Mouse (Mus musculus) hindbrain, embryonic 12.5 days (tissue): ENCODE measurements around the gene Usp6nl. TPM values are rescaled to one million over a fixed set of nuclear protein-coding genes. Genes with fewer than 3 reads are reported as not detected.
A peak's percentile ranks its signal among the peaks of the same experiment; 100 is the strongest.

Experiments used
- ATAC-seq: fragments of 200-750 bp; cut with Nextera tagmentation; 2 replicates; pipeline ENCODE4 v1.8.0; 2017; ENCODE audit warnings: moderate TSS enrichment; ENCODE audit not compliant: low FRiP score
- H3K27ac ChIP-seq: fragments of 300-500 bp; sonication (generic); 2 replicates; pipeline ENCODE4 v1.5.1; 2016; ENCODE audit warnings: mild to moderate bottlenecking
- H3K27me3 ChIP-seq: fragments of 300-500 bp; sonication (generic); 2 replicates; pipeline ENCODE4 v1.6.1; 2016; ENCODE audit warnings: mild to moderate bottlenecking
- H3K36me3 ChIP-seq: fragments of 300-500 bp; sonication (generic); 2 replicates; pipeline ENCODE4 v1.6.1; 2016; ENCODE audit warnings: mild to moderate bottlenecking
- H3K4me1 ChIP-seq: fragments of 300-500 bp; sonication (generic); 2 replicates; pipeline ENCODE4 v1.6.1; 2016
- H3K4me2 ChIP-seq: fragments of 300-500 bp; sonication (generic); replicated peaks from 2 replicates; pipeline ENCODE4 v1.6.1; 2016; ENCODE audit warnings: mild to moderate bottlenecking
- H3K4me3 ChIP-seq: fragments of 300-500 bp; sonication (generic); 2 replicates; pipeline ENCODE4 v1.5.1; 2016; ENCODE audit warnings: mild to moderate bottlenecking
- H3K9ac ChIP-seq: fragments of 300-500 bp; sonication (generic); 2 replicates; pipeline ENCODE4 v1.6.1; 2016; ENCODE audit warnings: mild to moderate bottlenecking, moderate library complexity
- H3K9me3 ChIP-seq: fragments of 300-500 bp; sonication (generic); replicated peaks from 2 replicates; pipeline ENCODE4 v1.6.1; 2016; ENCODE audit warnings: mild to moderate bottlenecking
- WGBS: fragments of 180-500 bp; shearing (Covaris S2); methylation state at CpG from one replicate; pipeline ENCODE4 v1.1.7; 2016; 5-methylcytosine and 5-hydroxymethylcytosine counted together
- polyA plus RNA-seq: library from polyadenylated mRNA; unstranded; fragments of >200 nt; fragmentation: Nextera tagmentation; extraction: Ambion mirVana; gene quantifications from 2 replicates; pipeline ENCODE4 v1.2.1, GENCODE M21; 2016

Gene Usp6nl
- polyA plus RNA-seq, 1 experiment from 2014 or later: 15.6 TPM

DNA sequence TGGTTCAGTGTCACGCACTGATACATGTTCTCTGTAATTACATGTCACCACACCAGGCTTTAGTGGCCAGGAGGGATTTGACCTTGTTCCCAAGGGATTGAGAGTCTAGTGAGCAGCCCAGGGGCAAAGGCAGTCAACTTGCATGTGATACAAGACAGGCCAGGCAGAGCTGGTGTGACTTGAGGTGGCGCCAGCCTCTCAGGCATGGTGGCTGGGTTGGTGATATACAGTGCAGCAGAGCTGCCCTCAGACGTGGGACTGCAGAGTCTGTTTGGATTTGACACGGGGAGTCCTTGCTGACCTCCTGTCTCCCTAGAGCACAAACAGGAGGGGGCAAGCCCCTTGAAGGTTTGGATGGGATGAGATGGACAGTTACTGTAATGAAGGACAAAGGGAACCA is 123.4 kb downstream of the Usp6nl start:
- Histone ChIP-seq H3K9me3 (no peaks in the 10 kb centered on the region), H3K27me3 (no peaks in the 10 kb centered on the region), H3K36me3 (peaks cover 20% of the 10 kb centered on the region), H3K9ac (no peak overlapping the region), H3K27ac (no peak overlapping the region), H3K4me3 (no peak overlapping the region), H3K4me2 (no peak overlapping the region), H3K4me1 (peaks cover 7% of the 10 kb centered on the region)
- 0 out of 2 replicates have a peak, but pooled peaks have one; percentile 28 for ATAC-seq
- WGBS: 72% methylated on average over 4 of the region's 4 CpGs

DNA sequence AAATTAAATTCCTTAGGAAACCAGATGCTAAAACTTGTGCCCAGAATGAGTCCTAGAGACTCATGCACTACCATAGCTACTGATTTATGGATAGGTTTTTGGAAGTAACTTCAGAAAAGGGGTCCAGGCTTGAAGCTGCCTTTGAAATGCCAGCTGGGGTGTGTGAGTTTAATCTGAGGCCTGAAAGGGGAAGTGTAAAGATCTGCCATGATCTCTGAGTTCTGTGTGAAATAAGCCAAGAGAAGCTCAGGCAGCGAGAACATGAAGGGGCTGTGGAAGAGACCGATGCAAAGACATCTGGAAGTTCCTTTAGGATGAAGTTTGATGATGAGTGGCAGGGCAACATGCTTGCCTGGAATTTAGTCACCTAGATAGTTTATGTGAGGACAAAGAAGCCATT is 126.4 kb downstream of the Usp6nl start:
- Histone ChIP-seq H3K36me3 (0 out of 2 replicates have a peak, but pooled peaks cover 3% of the 10 kb centered on the region), H3K27me3 (no peaks in the 10 kb centered on the region), H3K27ac (no peak overlapping the region), H3K4me1 (peaks cover 7% of the 10 kb centered on the region), H3K4me3 (no peak overlapping the region), H3K4me2 (no peak overlapping the region), H3K9ac (no peak overlapping the region), H3K9me3 (no peaks in the 10 kb centered on the region)
- no peak for ATAC-seq
- whole genome bisulfite sequencing: 91% methylated on average over 2 of the region's 2 CpGs

DNA sequence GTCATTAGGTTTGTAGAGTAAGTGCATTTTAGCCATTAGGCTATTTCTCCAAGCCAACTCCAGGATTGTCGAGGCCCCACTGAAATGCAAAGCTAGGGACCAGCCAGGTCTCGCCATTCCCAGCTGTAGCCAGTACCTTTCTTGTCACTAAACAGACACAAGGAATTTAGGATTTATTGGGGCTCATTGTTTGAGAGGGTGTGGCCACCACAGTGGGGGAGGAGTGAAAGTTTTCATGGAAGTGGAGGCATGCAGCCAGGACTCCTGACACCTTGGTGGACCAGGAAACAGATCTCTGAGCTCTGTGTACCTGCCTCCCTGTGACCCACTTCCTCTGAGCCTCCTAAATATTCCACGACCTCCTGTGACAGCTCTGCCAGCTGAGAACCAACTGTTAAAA is 127.2 kb downstream of the Usp6nl start:
- H3K27ac ChIP-seq: no peak overlapping the region
- no peaks in the 10 kb centered on the region for H3K27me3 ChIP-seq
- H3K4me2 ChIP-seq: no peak overlapping the region
- ATAC-seq: no peak
- H3K9ac ChIP-seq: no peak overlapping the region
- peaks cover 7% of the 10 kb centered on the region for H3K4me1 ChIP-seq
- H3K4me3 ChIP-seq: no peak overlapping the region
- no peaks in the 10 kb centered on the region for H3K9me3 ChIP-seq
- WGBS: 61% methylated on average over 3 of the region's 3 CpGs
- H3K36me3 ChIP-seq: 0 out of 2 replicates have a peak, but pooled peaks cover 3% of the 10 kb centered on the region

DNA sequence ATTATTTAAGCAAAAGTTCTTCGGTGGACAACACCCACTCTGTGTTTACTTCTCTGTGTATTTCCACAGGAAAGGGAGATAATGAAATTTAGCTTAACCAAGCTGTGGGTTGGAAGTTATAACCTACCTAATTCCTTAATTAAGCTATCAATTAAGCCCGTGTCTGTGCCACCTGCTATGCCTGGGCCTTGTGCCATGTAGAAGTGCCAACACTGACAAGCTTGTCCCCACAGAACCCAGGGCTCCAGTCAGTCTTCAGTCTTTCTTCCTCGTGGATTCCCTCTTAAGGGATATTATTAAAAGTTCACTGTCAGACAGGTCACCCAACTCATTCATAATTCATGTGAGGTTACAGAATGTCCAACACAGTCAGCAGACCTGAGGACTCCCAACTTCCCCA is 128.1 kb downstream of the Usp6nl start:
- Histone ChIP-seq H3K27ac (0 out of 2 replicates have a peak overlapping the region, but pooled peaks have one; percentile 17), H3K4me1 (peaks cover 7% of the 10 kb centered on the region), H3K9me3 (no peaks in the 10 kb centered on the region), H3K9ac (no peak overlapping the region), H3K27me3 (no peaks in the 10 kb centered on the region), H3K36me3 (no peaks in the 10 kb centered on the region), H3K4me3 (no peak overlapping the region), H3K4me2 (no peak overlapping the region)
- no peak for ATAC-seq
- WGBS: 76% methylated on average over 3 of the region's 3 CpGs

DNA sequence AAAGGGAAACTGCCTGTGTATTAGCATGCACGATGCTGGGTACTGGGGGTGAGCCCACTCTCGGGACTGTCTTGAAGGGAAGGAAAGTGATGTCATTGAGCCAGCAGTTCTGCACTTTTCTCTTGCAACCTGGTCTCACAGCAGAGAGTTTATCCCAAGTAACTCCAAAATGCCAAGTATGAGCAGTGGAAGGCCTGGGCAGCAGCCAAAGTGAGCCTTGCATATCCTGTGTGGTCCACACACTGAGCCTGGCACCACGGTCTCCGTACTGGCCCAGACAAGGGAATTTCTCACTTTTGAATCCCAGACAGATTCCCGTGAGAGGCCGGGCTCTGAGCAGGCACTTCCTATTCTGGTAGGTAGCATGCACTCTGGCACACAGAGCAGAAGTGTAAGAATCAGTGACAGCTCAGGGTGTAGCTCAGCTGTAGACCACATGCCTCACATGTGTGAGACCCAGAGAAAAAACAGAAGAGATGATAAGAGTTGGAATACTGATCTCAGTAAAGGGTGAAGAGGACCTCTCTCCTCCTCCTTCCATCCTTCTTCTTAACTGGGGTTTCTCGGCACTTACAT is 132.6 kb downstream of the Usp6nl start:
- WGBS: 87% methylated on average over 7 of the region's 7 CpGs
- H3K9me3 ChIP-seq: no peaks in the 10 kb centered on the region
- H3K27ac ChIP-seq: no peak overlapping the region
- peaks cover 6% of the 10 kb centered on the region for H3K4me1 ChIP-seq
- no peak overlapping the region for H3K4me3 ChIP-seq
- no peak for ATAC-seq
- no peak overlapping the region for H3K4me2 ChIP-seq
- no peaks in the 10 kb centered on the region for H3K27me3 ChIP-seq
- no peaks in the 10 kb centered on the region for H3K36me3 ChIP-seq
- no peak overlapping the region for H3K9ac ChIP-seq

DNA sequence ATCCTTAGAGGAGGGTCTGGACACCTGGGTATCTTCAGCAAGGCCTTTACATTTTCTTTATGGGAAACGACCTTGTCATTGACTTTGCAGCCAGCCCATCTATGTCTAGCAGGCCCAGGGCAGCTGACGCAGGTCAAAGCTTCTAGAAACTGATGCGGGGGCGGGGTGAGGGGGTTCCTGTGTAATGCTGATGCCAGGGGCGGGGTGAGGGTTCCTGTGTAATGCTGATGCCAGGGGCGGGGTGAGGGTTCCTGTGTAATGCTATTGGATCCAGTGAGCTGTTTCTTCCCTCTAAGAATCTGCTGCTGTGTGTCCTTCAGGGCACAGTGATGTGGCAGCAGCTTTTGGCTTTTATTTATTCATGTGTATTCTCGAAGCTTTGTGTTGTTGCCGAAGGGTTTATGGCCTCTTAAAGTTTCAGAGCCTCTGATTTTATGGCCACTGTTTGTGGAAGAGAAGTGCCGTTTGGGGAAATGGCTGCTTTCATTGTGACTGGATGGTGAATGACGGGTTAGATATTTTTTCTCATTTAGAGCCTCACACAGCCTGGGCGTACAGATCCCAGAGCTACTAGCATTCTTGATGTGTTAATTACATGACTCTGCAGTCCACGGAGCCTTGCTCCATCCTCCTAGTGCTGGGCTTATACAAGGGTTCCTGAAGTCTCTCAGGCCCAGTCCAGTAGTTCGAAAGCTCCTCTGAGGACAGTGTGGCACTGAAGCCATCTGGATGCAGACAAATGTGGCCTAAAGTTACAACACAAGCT is 137.0 kb downstream of the Usp6nl start:
- Histone ChIP-seq H3K36me3 (no peaks in the 10 kb centered on the region), H3K4me3 (no peak overlapping the region), H3K9ac (no peak overlapping the region), H3K4me2 (no peak overlapping the region), H3K27ac (no peak overlapping the region), H3K27me3 (no peaks in the 10 kb centered on the region), H3K4me1 (peaks cover 4% of the 10 kb centered on the region), H3K9me3 (0 out of 2 replicates have a peak, but pooled peaks cover 3% of the 10 kb centered on the region)
- no peak for ATAC-seq
- 64% methylated on average over 13 of the region's 13 CpGs for WGBS

DNA sequence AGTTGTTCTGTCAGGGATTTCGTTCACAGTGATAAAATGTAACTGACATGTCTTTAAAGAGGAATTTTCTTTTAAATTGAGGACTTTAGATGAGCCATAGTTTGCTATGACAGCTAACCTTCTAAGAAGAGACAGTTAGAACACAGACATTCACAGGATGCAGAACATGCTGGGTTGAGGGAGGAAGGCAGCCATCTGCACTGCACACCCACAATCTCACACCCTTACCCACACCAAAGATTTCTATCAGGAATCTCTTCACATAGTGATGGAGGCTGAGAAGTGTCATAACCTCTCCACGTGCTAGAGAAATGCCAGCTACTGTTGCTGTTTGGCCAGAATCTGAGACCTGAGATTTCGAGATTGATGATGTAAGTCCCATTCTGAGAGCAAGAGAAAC is 139.8 kb downstream of the Usp6nl start:
- no peaks in the 10 kb centered on the region for H3K27me3 ChIP-seq
- no peak overlapping the region for H3K4me2 ChIP-seq
- no peak overlapping the region for H3K4me3 ChIP-seq
- WGBS: 95% methylated on average over 3 of the region's 3 CpGs
- no peak overlapping the region for H3K27ac ChIP-seq
- no peaks in the 10 kb centered on the region for H3K36me3 ChIP-seq
- no peak overlapping the region for H3K9ac ChIP-seq
- peaks cover 4% of the 10 kb centered on the region for H3K4me1 ChIP-seq
- no peak for ATAC-seq
- H3K9me3 ChIP-seq: 0 out of 2 replicates have a peak, but pooled peaks cover 3% of the 10 kb centered on the region

DNA sequence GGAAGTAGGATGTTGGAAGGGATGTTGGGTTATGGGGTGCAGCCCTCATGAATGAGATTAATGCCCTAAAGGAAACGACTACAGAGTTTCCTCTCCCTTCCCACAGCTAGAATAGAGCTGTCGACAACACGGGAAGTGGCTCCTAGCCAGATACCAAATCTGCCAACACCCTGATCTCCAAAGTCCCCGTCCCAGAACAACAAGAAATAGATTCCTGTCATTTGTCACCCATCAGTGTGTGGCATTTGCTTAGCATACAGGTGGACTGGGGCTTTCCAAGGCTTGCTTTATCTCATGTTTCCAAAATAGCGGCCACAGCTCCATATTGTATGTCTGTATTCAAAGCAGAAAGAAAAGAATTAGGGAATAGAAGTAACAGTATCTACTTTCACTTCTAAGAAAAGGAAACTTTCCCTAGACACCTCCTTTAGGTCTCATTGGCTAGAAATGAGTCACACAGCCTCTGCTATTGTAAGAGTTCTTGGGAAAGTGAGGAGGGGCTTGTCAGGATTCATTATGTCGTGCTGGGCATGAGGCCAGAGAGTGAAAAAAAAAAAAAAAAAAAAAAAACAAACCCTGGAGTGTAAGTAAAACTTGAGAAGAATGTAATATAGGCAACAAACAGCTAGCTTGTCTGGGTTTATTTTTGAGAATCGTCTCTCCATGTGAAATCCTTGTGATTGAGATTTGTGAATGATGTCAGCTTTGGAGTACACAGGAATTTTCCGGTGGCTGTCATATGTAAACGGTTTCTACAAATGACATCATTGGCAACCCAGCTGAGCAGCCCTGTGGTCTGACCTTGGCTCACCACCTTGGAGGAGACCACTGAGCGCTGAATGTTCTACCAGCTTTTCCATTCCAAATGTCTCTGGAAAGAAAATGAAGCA is 141.6 kb downstream of the Usp6nl start:
- no peaks in the 10 kb centered on the region for H3K36me3 ChIP-seq
- H3K9me3 ChIP-seq: 0 out of 2 replicates have a peak, but pooled peaks cover 3% of the 10 kb centered on the region
- H3K27ac ChIP-seq: peak overlapping the region; percentile 64
- no peak overlapping the region for H3K4me2 ChIP-seq
- H3K27me3 ChIP-seq: no peaks in the 10 kb centered on the region
- no peak overlapping the region for H3K4me3 ChIP-seq
- WGBS: 50% methylated on average over 10 of the region's 10 CpGs
- ATAC-seq: peak; percentile 85
- peaks cover 3% of the 10 kb centered on the region for H3K4me1 ChIP-seq
- no peak overlapping the region for H3K9ac ChIP-seq

DNA sequence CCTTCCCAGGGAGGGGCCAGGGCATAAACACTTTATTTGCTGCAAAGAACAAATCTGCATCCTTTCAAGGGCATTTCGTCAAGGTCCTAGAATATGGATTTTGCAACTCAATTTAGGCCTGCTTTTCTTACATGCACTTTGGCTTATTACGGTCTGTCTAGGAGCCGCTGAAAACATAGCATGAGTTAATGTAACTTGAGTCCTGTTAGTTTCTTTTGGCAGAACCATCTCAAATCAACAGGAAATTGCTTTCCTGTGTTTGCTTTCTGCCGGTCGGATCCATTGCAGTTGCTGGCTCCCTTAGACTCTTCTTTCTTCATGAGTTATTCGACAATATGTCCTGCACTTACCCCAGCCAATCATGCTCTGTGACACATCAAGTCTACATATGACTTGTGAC is 143.9 kb downstream of the Usp6nl start:
- H3K4me2 ChIP-seq: no peak overlapping the region
- WGBS: 82% methylated on average over 6 of the region's 6 CpGs
- ATAC-seq: no peak
- H3K9ac ChIP-seq: no peak overlapping the region
- H3K4me1 ChIP-seq: peaks cover 9% of the 10 kb centered on the region
- H3K9me3 ChIP-seq: 0 out of 2 replicates have a peak, but pooled peaks cover 3% of the 10 kb centered on the region
- H3K27me3 ChIP-seq: no peaks in the 10 kb centered on the region
- no peaks in the 10 kb centered on the region for H3K36me3 ChIP-seq
- H3K27ac ChIP-seq: no peak overlapping the region
- no peak overlapping the region for H3K4me3 ChIP-seq

DNA sequence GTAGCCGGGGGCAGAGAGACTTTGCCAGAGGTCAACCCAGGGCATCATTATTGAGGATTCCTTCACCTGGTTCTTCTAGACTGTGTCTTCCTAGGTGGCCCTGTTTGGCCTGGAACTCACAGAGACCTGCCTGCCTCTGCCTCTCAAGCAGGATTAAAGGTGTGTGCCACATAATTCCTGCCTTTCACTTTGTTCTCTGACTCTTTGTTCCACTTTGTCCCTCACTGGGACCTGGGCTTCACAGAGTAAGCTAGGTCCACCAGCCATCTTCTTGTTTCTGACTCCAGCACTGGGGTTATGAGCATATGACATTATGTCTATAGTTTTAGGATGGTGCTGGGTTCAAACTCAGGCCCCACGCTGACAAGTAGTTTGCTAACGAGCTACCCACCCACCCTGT is 144.9 kb downstream of the Usp6nl start:
- Histone ChIP-seq H3K4me2 (no peak overlapping the region), H3K27ac (no peak overlapping the region), H3K4me1 (peaks cover 11% of the 10 kb centered on the region), H3K4me3 (no peak overlapping the region), H3K36me3 (no peaks in the 10 kb centered on the region), H3K27me3 (no peaks in the 10 kb centered on the region), H3K9ac (no peak overlapping the region), H3K9me3 (no peaks in the 10 kb centered on the region)
- WGBS: 96% methylated on average over 3 of the region's 3 CpGs
- no peak for ATAC-seq

DNA sequence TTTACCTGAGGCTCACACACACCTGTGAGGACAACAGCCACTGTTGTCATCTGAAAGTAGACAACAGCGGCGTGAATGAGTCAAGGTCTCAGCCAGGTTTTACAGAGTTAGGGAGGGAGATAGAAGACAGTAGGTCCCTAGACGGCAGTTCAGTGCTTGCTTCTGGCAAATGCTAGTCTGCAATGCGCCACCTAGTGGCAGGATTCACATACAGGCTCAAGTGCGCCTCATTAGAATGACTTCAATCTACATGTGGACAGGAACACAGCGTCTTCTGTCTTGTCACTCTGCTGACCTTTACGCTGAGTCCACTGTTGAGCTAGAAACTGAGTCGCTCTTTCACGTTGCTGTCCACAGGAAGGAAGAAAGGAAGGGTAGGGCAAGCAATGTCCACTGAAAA is 146.7 kb downstream of the Usp6nl start:
- 36% methylated on average over 9 of the region's 9 CpGs for WGBS
- no peak for ATAC-seq
- no peaks in the 10 kb centered on the region for H3K27me3 ChIP-seq
- H3K9ac ChIP-seq: no peak overlapping the region
- no peaks in the 10 kb centered on the region for H3K36me3 ChIP-seq
- peaks cover 11% of the 10 kb centered on the region for H3K4me1 ChIP-seq
- H3K4me2 ChIP-seq: no peak overlapping the region
- H3K27ac ChIP-seq: no peak overlapping the region
- H3K4me3 ChIP-seq: no peak overlapping the region
- H3K9me3 ChIP-seq: no peaks in the 10 kb centered on the region

DNA sequence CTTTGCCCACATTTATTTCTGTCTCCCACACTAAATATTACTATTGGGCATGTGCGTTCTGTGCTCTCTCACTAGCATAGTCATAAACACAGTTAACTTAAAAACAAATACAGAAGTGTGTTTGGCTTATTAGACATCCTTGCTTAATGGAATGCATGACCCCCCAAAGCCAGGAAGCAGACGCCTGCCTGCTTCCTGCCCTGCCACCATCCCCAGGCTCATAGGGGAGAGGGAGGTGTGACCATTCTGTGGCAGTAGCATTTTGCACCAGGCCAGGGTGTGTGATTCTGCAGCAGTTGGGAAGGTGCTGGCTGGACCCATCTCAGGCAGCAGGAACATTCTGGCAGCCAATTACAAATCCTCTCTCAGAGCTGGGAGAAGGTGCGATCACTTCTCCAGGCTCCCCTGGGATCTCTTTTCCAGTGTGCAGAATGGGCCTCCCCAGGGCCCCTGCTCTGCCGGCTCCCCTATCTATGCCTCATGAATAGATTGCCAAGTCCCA is 148.7 kb downstream of the Usp6nl start:
- peaks cover 11% of the 10 kb centered on the region for H3K4me1 ChIP-seq
- no peaks in the 10 kb centered on the region for H3K27me3 ChIP-seq
- no peak overlapping the region for H3K9ac ChIP-seq
- H3K9me3 ChIP-seq: no peaks in the 10 kb centered on the region
- H3K4me2 ChIP-seq: no peak overlapping the region
- H3K27ac ChIP-seq: no peak overlapping the region
- no peak for ATAC-seq
- H3K36me3 ChIP-seq: no peaks in the 10 kb centered on the region
- 63% methylated on average over 4 of the region's 4 CpGs for WGBS
- H3K4me3 ChIP-seq: no peak overlapping the region
